Mouse (Mus musculus): ENCODE measurements around the gene Tanc2. TPM values are rescaled to one million over a fixed set of nuclear protein-coding genes. Genes with fewer than 3 reads are reported as not detected.

Gene Tanc2
- total and polyA plus RNA-seq, 2 experiments from 2014 or later: 26.8 to 83.4 TPM

- Histone ChIP-seq H3K27me3 (ENCODE audit: insufficient read depth, low read length) (no peaks in the 10 kb centered on the region), H3K9ac (replicated peaks; ENCODE audit: low read length) (peak within 1 kb of the TSS; percentile 61), H3K4me1 (ENCODE audit: insufficient read depth, low read length) (0 out of 2 replicates have a peak, but pooled peaks cover 8% of the 10 kb centered on the region), H3K36me3 (ENCODE audit: insufficient read depth, low read length) (no peaks in the 10 kb centered on the region), H3K27ac (peak within 1 kb of the TSS; percentile 8; the same call in 1 of the 2 replicates), H3K4me3 (ENCODE audit: low read length) (peak within 1 kb of the TSS; percentile 45), H3K4me2 (ENCODE audit: low read depth, low read length) (peak within 1 kb of the TSS; percentile 88), H3K9me3 (ENCODE audit: low read length) (no peaks in the 10 kb centered on the region)
- ATAC-seq (peak; percentile 84), DNase-seq (ENCODE audit: low spot score) (peak; percentile 63)
- WGBS: under 1% methylated on average over 68 of the region's 76 CpGs
- TF ChIP-seq CTCF (IDR thresholded peaks at IDR 0.05; ENCODE audit: low read depth): no peak
Observed at GRCm38 (mm10) chr11:105967741-105968574, 378.2 kb downstream of the Tanc2 start, which contains the start of gene Ace. Gene Ace (plus strand): TSS chr11:105967945.

- ATAC-seq (no peak), DNase-seq (ENCODE audit: low spot score) (no peak)
- no peaks in the 10 kb centered on the region for H3K36me3 ChIP-seq (ENCODE audit: insufficient read depth, low read length)
- H3K9ac ChIP-seq (replicated peaks; ENCODE audit: low read length): peak overlapping the region; percentile 61; the same call in 1 of the 2 replicates
- 32% methylated on average over 10 of the region's 10 CpGs for WGBS
- peak overlapping the region; percentile 88 for H3K4me2 ChIP-seq (ENCODE audit: low read depth, low read length)
- H3K4me3 ChIP-seq (ENCODE audit: low read length): peak overlapping the region; percentile 45
- H3K4me1 ChIP-seq (ENCODE audit: insufficient read depth, low read length): 0 out of 2 replicates have a peak, but pooled peaks cover 8% of the 10 kb centered on the region
- no peak overlapping the region for H3K27ac ChIP-seq
- no peaks in the 10 kb centered on the region for H3K9me3 ChIP-seq (ENCODE audit: low read length)
- no peak for TF ChIP-seq CTCF (IDR thresholded peaks at IDR 0.05; ENCODE audit: low read depth)
- no peaks in the 10 kb centered on the region for H3K27me3 ChIP-seq (ENCODE audit: insufficient read depth, low read length)
Observed at GRCm38 (mm10) chr11:105968948-105969347, 379.2 kb downstream of the Tanc2 start.

GRCm38 (mm10) chr11:105969516-105969915 lies 379.7 kb downstream of the Tanc2 start:
- no peaks in the 10 kb centered on the region for H3K9me3 ChIP-seq (ENCODE audit: low read length)
- no peak overlapping the region for H3K9ac ChIP-seq (replicated peaks; ENCODE audit: low read length)
- no peak for ATAC-seq

GRCm38 (mm10) chr11:105974593-105974992 lies 384.8 kb downstream of the Tanc2 start:
- Histone ChIP-seq H3K9ac (replicated peaks; ENCODE audit: low read length) (no peak overlapping the region), H3K27ac (no peak overlapping the region), H3K4me3 (ENCODE audit: low read length) (no peak overlapping the region), H3K9me3 (ENCODE audit: low read length) (no peaks in the 10 kb centered on the region), H3K4me2 (ENCODE audit: low read depth, low read length) (no peak overlapping the region), H3K36me3 (ENCODE audit: insufficient read depth, low read length) (no peaks in the 10 kb centered on the region), H3K4me1 (ENCODE audit: insufficient read depth, low read length) (no peaks in the 10 kb centered on the region), H3K27me3 (ENCODE audit: insufficient read depth, low read length) (no peaks in the 10 kb centered on the region)
- 76% methylated on average over 6 of the region's 6 CpGs for WGBS
- no peak for TF ChIP-seq CTCF (IDR thresholded peaks at IDR 0.05; ENCODE audit: low read depth)
- ATAC-seq: no peak
- no peak for DNase-seq (ENCODE audit: low spot score)

More at GRCm38 (mm10) chr11:105969516-105969915, 379.7 kb downstream of the Tanc2 start:
- Histone ChIP-seq H3K27me3 (ENCODE audit: insufficient read depth, low read length) (no peaks in the 10 kb centered on the region), H3K27ac (no peak overlapping the region), H3K4me3 (ENCODE audit: low read length) (no peak overlapping the region), H3K4me2 (ENCODE audit: low read depth, low read length) (peak overlapping the region; percentile 88; the same call in 1 of the 2 replicates), H3K36me3 (ENCODE audit: insufficient read depth, low read length) (no peaks in the 10 kb centered on the region), H3K4me1 (ENCODE audit: insufficient read depth, low read length) (0 out of 2 replicates have a peak, but pooled peaks cover 8% of the 10 kb centered on the region)
- peak; percentile 64 for TF ChIP-seq CTCF (IDR thresholded peaks at IDR 0.05; ENCODE audit: low read depth)
- DNase-seq (ENCODE audit: low spot score): peak; percentile 60
- 54% methylated on average over 1 of the region's 1 CpGs for WGBS

- no peak for DNase-seq (ENCODE audit: low spot score)
- Histone ChIP-seq H3K4me3 (ENCODE audit: low read length) (no peak overlapping the region), H3K36me3 (ENCODE audit: insufficient read depth, low read length) (no peaks in the 10 kb centered on the region), H3K9me3 (ENCODE audit: low read length) (no peaks in the 10 kb centered on the region), H3K27ac (no peak overlapping the region), H3K4me2 (ENCODE audit: low read depth, low read length) (no peak overlapping the region), H3K9ac (replicated peaks; ENCODE audit: low read length) (no peak overlapping the region), H3K4me1 (ENCODE audit: insufficient read depth, low read length) (no peaks in the 10 kb centered on the region), H3K27me3 (ENCODE audit: insufficient read depth, low read length) (no peaks in the 10 kb centered on the region)
- WGBS: 61% methylated on average over 3 of the region's 3 CpGs
- no peak for TF ChIP-seq CTCF (IDR thresholded peaks at IDR 0.05; ENCODE audit: low read depth)
- ATAC-seq: peak; percentile 43; the same call in 1 of the 2 replicates
Observed at GRCm38 (mm10) chr11:105975050-105975449, 385.3 kb downstream of the Tanc2 start.

GRCm38 (mm10) chr11:105975636-105976035 lies 385.9 kb downstream of the Tanc2 start:
- H3K4me2 ChIP-seq (ENCODE audit: low read depth, low read length): no peak overlapping the region
- no peaks in the 10 kb centered on the region for H3K36me3 ChIP-seq (ENCODE audit: insufficient read depth, low read length)
- H3K4me3 ChIP-seq (ENCODE audit: low read length): no peak overlapping the region
- no peaks in the 10 kb centered on the region for H3K4me1 ChIP-seq (ENCODE audit: insufficient read depth, low read length)
- no peak overlapping the region for H3K27ac ChIP-seq
- DNase-seq (ENCODE audit: low spot score) (no peak), ATAC-seq (0 out of 2 replicates have a peak, but pooled peaks have one; percentile 8)
- TF ChIP-seq CTCF (IDR thresholded peaks at IDR 0.05; ENCODE audit: low read depth): no peak
- H3K9ac ChIP-seq (replicated peaks; ENCODE audit: low read length): no peak overlapping the region
- no peaks in the 10 kb centered on the region for H3K27me3 ChIP-seq (ENCODE audit: insufficient read depth, low read length)
- no peaks in the 10 kb centered on the region for H3K9me3 ChIP-seq (ENCODE audit: low read length)
- WGBS: 91% methylated on average over 5 of the region's 5 CpGs
